Mouse (Mus musculus) 3134 (cell line): ENCODE measurements around the gene Diras1.

Experiments used
- DNase-seq: peaks from one replicate; pipeline ENCODE4 v3.0.0-alpha.2; 2011; ENCODE audit warnings: low spot score; ENCODE audit not compliant: insufficient read length; ENCODE audit errors: extremely low read depth

The Diras1 gene

GRCm38 (mm10) chr10:81029031-81029430, 3.6 kb upstream of the Diras1 start:
- no peak for DNase-seq

DNA sequence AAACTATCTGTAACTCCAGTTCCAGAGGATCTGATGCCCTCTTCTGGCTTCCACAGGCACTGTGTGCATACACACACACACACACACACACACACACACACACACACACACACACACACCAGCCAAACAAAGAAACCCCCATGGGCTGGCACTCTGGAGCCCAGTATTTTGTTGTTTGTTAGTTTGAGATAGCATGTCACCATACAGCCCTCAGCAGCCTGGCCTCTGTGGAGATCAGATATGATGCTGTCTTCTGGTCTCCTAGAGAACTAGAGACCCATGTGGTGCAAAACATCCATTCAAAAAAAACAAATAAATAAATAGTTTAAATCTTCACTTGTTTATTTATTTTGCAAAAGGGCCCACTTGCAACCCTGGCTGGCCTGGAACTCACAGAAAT, 2.8 kb upstream of the Diras1 start:
- no peak for DNase-seq

DNA sequence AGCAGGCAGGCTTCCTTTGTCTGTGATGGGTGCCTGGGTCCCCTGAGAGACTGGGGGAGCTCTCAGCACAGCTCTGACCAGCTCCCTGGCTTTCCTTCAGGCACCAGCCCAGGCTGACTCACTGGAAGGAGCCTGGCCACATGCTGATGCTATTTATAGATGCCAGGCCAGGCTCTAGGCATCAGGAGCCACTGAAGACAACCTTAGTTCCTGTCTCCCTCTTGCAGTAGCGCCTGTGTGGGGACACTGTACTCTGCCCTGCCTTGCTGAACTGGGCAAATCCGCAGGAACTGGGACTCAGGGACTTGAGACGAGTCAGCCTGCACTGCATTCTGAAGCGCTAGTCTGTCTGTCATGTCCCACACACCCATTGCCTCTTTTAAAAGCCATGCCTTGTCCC, 1.9 kb upstream of the Diras1 start:
- peak; percentile 81 for DNase-seq

DNA sequence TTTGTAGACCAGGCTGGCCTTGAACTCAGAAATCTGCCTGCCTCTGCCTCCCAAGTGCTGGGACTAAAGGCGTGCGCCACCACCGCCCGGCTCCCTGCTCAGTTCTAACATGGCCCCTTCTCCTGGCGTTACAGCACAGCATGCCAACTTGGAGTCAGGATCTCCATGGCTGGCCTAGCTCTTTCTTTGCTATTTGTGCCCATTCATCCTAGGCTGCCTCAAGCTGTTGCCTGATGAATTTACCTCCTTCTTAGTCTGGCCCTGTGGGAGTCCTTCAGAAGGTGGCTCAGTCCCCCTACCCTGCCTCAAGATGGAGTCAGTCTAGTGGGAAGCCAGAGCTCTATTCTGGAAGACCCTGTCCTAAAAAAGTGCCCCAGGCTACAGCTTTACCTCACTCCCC, 1.4 kb upstream of the Diras1 start:
- no peak for DNase-seq

GRCm38 (mm10) chr10:81025047-81025621, 328 bp downstream of the Diras1 start:
- no peak for DNase-seq

- DNase-seq, result peak; percentile 56
Measured at GRCm38 (mm10) chr10:81024346-81024937, 1.0 kb downstream of the Diras1 start.

DNA sequence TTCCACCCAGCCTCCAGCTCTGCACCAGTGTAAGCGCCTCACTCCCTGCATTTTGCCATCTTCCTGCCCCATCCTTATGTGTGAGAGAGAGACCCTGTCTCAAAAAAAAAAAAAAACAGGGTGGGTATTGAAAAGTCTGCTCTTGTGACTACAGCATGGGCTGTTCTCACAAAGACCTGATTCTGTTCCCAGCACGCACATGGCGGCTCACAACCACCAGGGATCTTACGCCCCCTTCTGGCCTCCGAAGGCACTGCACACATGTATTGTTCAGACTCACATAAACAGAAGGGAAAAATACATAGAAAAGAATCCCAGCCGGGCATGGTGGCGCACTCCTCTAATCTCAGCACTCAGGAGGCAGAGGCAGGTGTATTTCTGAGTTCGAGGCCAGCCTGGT, 2.7 kb downstream of the Diras1 start:
- DNase-seq, result no peak

GRCm38 (mm10) chr10:81021547-81022110, 3.8 kb downstream of the Diras1 start:
- DNase-seq, result no peak

GRCm38 (mm10) chr10:81020207-81020606, 5.3 kb downstream of the Diras1 start:
- peak; percentile 61 for DNase-seq

DNA sequence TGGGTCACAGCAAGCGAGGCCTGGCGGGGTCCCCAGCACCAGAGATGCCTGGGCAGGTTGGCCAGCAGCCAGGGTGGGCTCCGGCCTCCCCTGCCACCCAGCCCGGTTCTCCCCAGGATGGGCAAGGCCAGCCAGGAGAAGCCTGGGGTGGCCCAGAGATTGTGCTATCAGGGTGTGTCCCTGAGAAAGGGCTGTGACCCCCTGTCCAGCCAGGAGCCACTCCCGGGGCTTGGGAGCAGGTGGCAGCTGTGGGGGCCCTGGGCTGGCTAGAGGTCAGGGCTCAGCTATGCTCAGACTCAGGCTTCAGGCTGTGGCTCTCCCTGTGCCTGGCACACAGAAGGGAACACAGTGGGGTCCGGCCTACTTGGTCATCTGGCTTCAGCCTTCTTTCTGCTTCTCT, 5.8 kb downstream of the Diras1 start:
- DNase-seq, result no peak

- DNase-seq, result no peak
Measured at GRCm38 (mm10) chr10:81018326-81018725, 7.1 kb downstream of the Diras1 start.

DNA sequence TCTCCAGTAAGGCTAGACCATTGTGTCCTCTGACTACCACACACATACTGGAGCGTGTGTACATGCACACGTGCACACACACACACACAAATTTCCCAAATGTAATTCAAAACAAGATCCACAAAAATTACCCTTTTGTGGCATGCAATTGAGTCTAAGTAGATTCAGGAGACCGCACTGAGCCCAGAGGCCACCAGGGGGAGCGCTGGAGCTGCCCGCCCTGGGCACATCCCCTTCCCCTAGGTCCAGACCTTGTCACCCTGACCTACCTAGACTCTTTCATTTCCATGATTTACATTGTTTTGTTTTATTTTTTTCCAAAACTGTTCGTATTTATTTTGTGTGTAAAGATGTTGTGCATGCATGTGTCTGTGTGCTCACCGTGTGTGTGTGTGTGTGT, 8.8 kb downstream of the Diras1 start:
- DNase-seq, result peak; percentile 70

- no peak for DNase-seq
Measured at GRCm38 (mm10) chr10:81015666-81016065, 9.8 kb downstream of the Diras1 start.

GRCm38 (mm10) chr10:81014393-81015384, 10.8 kb downstream of the Diras1 start, which contains the start of gene Gng7:
Gng7 (minus strand) TSS chr10:81014945.
- peak; percentile 60 for DNase-seq

DNA sequence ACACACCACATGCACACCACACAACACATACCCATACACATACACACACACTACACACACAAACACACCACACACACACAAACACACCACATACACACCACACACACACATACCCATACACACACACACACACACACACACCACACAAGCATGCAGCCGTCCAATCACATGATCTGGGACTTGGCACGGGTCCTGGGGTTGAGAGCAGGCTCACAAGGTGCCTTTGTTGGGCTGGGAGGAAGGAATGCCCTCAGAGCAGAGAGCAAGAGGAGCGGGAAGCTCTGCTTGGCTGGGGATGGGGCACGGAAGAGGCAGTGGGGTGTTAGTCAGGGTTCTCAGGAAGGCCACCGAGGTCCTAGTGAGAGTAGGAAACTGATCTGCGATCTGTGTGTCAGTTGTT, 14.6 kb downstream of the Diras1 start:
- no peak for DNase-seq

- no peak for DNase-seq
Measured at GRCm38 (mm10) chr10:81007240-81007639, 18.2 kb downstream of the Diras1 start.

GRCm38 (mm10) chr10:81006005-81006677, 19.3 kb downstream of the Diras1 start:
- DNase-seq, result no peak

DNA sequence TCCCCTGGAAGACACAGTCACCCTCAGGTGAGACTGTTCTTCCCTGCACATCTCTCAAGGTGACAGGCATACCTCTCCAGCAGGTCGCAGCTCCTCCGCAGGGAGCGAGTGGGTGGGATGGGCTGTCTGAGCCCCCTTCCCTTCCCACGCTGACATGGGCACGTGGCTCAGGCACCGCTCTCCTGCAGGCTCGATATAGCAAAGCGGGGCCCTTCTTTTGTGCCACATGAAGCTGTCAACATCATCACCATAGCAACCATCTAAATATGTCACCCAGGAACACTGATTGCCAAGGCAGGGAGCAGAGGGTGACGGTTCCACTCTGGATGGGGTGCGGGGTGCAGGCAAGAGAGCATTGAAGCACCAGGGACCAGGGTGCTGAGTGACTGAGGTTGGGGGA, 24.3 kb downstream of the Diras1 start:
- DNase-seq, result no peak

DNA sequence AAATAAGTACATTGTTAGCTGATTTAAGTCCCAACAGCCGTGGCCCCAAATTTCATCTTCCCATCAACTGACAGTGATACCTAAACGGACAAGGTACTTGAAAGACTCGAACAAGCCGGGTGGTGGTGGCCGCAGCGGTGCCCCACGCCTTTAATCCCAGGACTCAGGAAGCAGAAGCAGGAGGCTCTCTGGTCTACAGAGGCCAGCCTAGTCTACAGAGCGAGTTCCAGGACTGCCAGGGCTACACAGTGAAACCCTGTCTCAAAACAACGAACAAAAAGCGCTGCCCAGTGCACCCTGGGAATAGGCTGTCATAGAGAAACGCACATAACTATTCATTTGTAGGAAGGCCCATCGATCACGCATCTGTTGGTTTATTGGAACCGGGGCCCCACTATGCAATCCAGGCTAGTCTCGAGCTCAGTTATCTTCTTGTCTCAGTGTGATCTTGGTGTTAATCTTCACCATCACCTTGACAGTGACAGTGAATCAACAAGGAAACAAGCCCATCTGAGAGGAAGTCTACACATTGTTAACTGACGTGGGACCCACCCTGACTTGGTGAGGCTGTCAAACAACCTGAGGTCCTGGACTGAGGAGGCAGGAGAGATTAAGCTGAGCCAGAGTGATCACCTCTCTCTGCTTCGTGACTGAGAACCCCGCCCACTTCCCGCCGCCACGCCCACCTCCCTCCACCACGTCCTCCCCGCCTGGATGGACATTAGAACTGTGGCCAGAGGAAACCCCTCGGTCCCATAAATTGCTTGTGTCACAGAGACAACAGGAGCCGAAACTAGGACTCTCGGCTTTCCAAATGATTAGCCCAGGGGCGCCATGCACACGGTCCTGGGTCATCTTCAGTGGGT, 25.0 kb downstream of the Diras1 start:
- no peak for DNase-seq
